Mouse (Mus musculus): ENCODE measurements at regions not wholly inside any gene's neighbourhood (a gene's known extent, or its start where the extent isn't known, plus 50 kb on each side); places are given as distances from the start of the nearest gene placed in this dataset.

- DNase-seq (ENCODE audit: low spot score): no peak
Measured at GRCm38 (mm10) chr13:56021716-56022115, 114.4 kb downstream of the H2afy start.

DNA sequence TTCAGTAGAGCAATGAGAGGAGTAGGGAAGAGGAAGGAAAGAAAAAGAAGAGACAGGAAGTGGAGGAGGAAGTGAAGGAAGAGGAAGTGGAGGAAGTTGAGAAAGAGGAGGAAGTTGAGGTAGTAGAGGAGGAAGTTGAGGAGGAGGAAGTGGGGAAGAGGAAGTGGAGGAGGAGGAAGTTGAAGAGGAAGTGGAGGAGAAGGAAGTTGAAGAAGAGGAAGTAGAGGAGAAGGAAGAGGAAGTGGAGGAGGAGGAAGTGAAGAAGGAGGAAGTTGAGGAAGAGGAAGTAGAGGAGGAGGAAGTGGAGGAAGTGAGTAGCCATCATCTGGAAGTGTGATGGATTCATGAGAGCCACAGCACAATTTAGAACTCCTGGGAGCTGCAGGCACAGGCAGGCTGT lies 122.2 kb downstream of the H2afy start:
- DNase-seq (ENCODE audit: low spot score): no peak

DNA sequence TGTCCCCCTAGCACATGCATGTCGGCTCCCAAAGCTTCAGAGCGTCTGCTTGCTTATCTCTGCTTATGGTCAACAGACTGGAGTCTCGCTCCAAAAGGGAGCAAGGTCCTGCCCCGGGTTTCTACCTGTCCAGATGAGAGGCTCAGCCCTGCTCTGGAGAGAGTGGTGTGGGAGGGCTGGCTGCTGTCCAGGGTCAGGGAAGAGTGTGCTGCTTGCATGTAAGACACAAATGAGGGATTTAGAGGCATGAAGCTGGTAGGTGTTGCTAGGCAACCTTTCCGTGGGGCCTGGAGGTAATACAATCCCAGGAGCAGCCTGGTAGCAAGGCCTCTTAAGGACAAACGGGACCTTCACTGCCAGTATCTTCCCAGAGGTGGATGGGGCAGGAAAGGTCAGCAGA lies 125.7 kb downstream of the H2afy start:
- DNase-seq (ENCODE audit: low spot score): no peak

- DNase-seq (ENCODE audit: low spot score): no peak
Measured at GRCm38 (mm10) chr13:56006827-56007226, 129.3 kb downstream of the H2afy start.

- DNase-seq (ENCODE audit: low spot score): no peak
Measured at GRCm38 (mm10) chr13:56005746-56006145, 130.4 kb downstream of the H2afy start.

GRCm38 (mm10) chr13:56003724-56004393 lies 132.3 kb downstream of the H2afy start:
- peak; percentile 75 for DNase-seq (ENCODE audit: low spot score)

DNA sequence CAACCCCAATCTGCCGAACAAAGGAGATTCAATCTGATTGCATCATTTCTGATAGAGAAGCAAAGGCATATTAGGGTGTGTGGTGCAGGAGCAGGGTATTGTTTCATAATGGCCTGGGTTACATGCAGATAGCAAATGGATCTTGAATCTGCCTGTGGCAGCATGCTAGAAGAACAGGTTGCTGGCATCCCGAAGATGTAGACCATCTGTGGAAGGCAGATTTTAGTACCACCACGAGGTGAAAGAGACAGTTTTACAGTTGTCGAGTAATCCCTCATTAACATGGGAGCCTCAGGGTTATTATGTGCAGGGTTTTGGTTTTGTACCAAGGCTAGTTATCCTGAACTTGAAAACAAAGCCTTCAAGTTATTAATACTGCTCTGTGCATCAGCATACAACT lies 140.9 kb downstream of the H2afy start:
- no peak for DNase-seq (ENCODE audit: low spot score)

- no peak for DNase-seq (ENCODE audit: low spot score)
Measured at GRCm38 (mm10) chr13:55994460-55994859, 141.7 kb downstream of the H2afy start.

GRCm38 (mm10) chr13:55992699-55993098 lies 143.5 kb downstream of the H2afy start:
- no peak for DNase-seq (ENCODE audit: low spot score)

- no peak for DNase-seq (ENCODE audit: low spot score)
Measured at GRCm38 (mm10) chr13:55991216-55991615, 144.9 kb downstream of the H2afy start.

GRCm38 (mm10) chr13:55990186-55990585 lies 146.0 kb downstream of the H2afy start:
- no peak for DNase-seq (ENCODE audit: low spot score)

GRCm38 (mm10) chr13:55989401-55989800 lies 146.8 kb downstream of the H2afy start:
- no peak for DNase-seq (ENCODE audit: low spot score)

DNA sequence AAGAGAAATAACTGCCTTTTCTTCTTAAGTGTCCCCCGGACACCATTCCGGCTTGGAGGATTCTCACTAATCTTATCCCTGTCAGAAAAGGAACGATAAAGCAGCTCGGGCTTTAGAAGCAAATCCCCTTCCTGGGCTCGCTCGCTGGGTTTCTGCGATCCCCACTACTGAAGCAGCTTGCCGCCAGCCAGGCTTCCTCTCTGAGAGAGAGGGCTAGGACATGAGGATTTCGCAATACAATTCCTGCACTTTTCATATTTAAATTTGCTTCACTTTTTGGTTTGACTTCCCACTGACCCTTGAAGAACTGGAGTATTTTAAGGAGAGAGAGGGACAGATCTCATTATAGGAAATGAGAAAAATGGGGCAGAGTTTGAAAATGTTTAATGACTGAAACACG lies 149.4 kb upstream of the Pitx1 start:
- no peak for DNase-seq (ENCODE audit: low spot score)

DNA sequence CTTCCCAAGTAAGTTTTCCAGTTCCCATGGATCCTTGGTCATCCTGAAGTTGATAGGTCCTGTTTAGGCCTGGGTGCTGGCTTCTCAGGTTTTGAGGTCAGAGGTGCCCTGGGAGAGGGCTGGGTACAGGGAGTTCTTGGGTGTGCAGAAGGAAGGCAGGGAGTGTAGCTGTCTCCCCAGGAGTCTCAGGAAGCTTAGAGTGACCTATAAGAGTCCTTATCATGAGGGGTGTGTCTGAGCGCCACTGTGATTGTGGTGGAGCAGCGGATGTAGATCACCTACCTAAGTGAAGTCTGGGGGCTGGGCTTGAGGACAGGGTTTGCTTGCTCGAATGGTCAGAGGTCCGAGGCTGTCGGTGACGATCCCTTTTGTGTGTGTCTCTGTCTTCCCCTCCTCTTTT lies 148.8 kb upstream of the Pitx1 start:
- DNase-seq (ENCODE audit: low spot score): no peak

DNA sequence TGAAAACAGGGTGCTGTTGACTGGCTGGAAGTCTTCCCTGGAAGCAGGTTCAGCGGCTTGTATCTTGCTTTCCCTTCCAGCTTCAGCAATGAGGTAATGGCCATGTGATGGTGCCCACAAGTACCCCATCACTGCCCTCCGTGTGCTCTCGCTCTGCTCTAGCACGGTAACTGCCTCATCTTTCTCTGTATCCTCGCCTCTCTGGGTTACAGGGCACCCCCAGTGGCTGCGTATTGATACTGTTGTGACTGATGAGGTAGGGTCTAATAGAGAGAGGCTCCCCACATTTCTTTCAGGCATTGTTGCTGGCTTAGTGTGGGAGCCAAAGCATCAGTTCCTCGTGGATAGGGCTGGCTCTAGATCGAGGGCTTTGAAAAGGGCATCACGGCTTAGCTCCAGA lies 147.9 kb upstream of the Pitx1 start:
- no peak for DNase-seq (ENCODE audit: low spot score)

DNA sequence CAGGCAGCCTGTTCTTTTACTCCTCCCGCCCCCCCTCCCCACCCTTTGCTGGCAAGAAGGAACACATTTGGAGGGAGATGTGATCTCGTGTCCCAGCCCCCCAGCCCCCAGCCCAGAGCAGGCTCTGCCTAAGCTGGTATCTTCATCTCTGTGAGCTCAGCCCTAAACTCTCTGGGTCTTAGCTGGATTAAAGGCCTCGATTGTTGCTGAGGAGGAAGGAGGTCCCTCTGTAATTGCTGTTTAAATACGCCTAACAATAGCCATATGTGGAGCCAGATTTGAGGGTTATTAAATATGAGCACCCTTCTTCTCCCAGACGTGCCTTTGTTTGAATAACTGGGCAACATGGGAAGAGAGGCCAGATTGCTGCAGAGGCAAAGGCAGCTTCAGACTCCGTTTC lies 145.0 kb upstream of the Pitx1 start:
- no peak for DNase-seq (ENCODE audit: low spot score)

DNA sequence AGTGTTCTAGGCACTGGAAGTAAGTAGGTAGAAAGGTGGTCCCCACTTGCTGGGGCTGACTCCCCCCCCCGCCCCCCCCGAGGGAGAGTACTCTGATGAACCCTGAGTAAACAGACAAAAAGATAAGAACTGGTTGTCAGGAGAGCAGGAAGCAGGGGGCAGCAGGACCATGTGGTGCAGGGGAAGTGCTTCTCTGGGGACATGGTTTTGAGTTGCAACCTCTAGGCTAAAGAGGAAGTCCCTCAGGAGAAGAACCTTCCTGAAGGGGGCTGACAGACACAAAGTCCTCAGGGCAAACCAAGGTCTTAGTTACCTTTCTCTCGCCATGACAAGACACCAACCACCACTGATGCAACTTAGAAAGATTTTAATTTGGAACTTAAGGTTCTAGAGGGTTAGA lies 141.9 kb upstream of the Pitx1 start:
- DNase-seq (ENCODE audit: low spot score): no peak

- DNase-seq (ENCODE audit: low spot score): peak; percentile 30
Measured at GRCm38 (mm10) chr13:55976911-55977381, 141.0 kb upstream of the Pitx1 start.

- no peak for DNase-seq (ENCODE audit: low spot score)
Measured at GRCm38 (mm10) chr13:55974105-55974504, 138.1 kb upstream of the Pitx1 start.

DNA sequence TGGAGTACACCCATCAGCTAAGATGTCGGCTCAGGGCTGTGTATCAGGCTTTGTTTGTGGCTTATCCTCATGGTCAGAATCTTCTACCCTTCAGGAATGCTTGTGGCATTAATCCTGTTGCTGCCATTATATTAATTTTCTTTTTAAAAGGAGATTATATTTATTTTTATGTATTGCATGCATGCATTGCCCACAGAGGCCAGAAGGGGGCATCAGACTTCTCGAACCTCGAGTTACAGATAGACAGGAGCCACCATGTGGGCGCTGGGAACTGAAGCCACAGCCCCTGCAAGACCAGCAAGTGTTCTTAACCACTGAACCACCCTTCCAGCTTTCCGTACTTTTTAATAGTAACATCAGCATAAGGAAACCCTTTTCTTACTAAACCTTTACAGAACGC lies 134.7 kb upstream of the Pitx1 start:
- DNase-seq (ENCODE audit: low spot score): no peak

DNA sequence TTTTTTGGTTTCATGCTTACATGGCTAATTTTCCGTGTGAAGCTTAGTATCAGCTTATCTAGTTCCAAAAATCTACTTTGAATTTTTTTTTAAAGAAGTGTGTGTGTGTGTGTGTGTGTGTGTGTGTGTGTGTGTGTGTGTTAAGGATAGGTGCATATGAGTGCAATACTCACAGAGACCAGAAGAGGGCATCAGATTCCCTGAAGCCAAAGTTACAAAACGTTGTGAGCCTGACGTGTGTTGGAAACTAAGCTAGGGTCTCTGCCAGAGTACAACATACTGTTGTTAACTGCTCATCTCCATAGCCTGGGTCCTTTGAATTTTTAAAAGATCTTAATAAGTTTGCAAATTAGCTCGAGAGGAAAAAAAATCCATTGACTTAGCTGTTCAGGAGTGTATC lies 133.5 kb upstream of the Pitx1 start:
- no peak for DNase-seq (ENCODE audit: low spot score)

GRCm38 (mm10) chr13:55967151-55967550 lies 131.2 kb upstream of the Pitx1 start:
- DNase-seq (ENCODE audit: low spot score): peak; percentile 77

- DNase-seq (ENCODE audit: low spot score): peak; percentile 63
Measured at GRCm38 (mm10) chr13:55963005-55963620, 127.1 kb upstream of the Pitx1 start.

Data from gastrocnemius, adult 18-20 months (tissue).